Mouse (Mus musculus) stomach, embryonic 15.5 days (tissue): ENCODE measurements around the gene Efna3. TPM values are rescaled to one million over a fixed set of nuclear protein-coding genes. Genes with fewer than 3 reads are reported as not detected.

Source experiments
- ATAC-seq: fragments of 200-750 bp; cut with Nextera tagmentation; 2 replicates; pipeline ENCODE4 v1.8.0; 2017; ENCODE audit warnings: low read depth, moderate number of reproducible peaks, moderate TSS enrichment; ENCODE audit not compliant: insufficient read depth, low FRiP score
- H3K27ac ChIP-seq: fragments of 300-500 bp; sonication (generic); 2 replicates; pipeline ENCODE4 v1.5.1; 2015; ENCODE audit warnings: mild to moderate bottlenecking, inconsistent platforms
- H3K27me3 ChIP-seq: fragments of 300-500 bp; sonication (generic); replicated peaks from 2 replicates; pipeline ENCODE4 v1.6.1; 2015; ENCODE audit warnings: inconsistent platforms
- H3K36me3 ChIP-seq: fragments of 300-500 bp; sonication (generic); 2 replicates; pipeline ENCODE4 v1.6.1; 2015; ENCODE audit warnings: inconsistent platforms
- H3K4me1 ChIP-seq: fragments of 300-500 bp; sonication (generic); 2 replicates; pipeline ENCODE4 v1.6.1; 2015; ENCODE audit warnings: inconsistent platforms
- H3K4me2 ChIP-seq: fragments of 300-500 bp; sonication (generic); 2 replicates; pipeline ENCODE4 v1.6.1; 2015; ENCODE audit warnings: mild to moderate bottlenecking, inconsistent platforms
- H3K4me3 ChIP-seq: fragments of 300-500 bp; sonication (generic); replicated peaks from 2 replicates; pipeline ENCODE4 v1.5.1; 2015; ENCODE audit warnings: inconsistent platforms
- H3K9ac ChIP-seq: fragments of 300-500 bp; sonication (generic); 2 replicates; pipeline ENCODE4 v1.6.1; 2015; ENCODE audit warnings: inconsistent platforms
- H3K9me3 ChIP-seq: fragments of 300-500 bp; sonication (generic); 2 replicates; pipeline ENCODE4 v1.6.1; 2016; ENCODE audit warnings: inconsistent platforms
- WGBS: fragments of 180-500 bp; shearing (Covaris S2); methylation state at CpG from one replicate; pipeline ENCODE4 v1.1.7; 2015; 5-methylcytosine and 5-hydroxymethylcytosine counted together
- polyA plus RNA-seq: library from polyadenylated mRNA; unstranded; fragments of >200 nt; fragmentation: Nextera tagmentation; extraction: Ambion mirVana; gene quantifications from 2 replicates; pipeline ENCODE4 v1.2.1, GENCODE M21; 2015

Efna3 gene
- polyA plus RNA-seq, result 9.5 and 9.6 TPM in 2 replicates

DNA sequence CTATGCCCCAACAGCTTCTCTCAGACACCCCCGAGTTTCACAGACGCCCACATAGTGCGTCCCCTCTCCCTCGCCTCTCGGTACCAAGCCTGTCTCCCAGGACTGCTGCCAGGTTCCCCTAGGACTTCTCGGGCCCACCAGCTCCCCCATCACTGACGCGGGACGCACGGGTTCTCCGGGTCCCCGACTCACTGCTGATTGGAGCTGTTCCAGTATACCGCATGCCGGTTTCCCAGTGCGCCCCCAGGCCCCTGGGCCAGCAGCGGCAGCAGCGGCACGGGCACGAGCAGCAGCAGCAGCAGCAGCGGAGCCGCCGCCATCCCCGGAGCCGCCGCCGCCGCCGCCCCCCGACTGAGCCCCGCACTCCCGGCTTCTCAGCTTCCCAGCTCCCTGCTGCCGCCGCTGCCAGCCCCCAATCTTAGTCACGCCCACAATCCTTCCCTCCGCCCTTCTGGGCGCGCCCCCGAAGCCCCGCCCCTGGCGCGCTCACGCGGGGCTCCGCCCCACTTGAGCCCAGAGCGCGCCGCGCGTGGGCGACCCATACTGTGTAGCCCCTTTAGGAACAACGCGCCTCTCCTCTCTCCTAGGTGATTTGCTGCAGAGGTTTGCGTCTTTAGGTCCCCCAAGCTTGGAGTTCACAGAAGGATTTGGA lies at the start of gene Efna3:
Gene Efna3 (minus strand): TSS at position 452 of the 652 bp plus-strand sequence.
- H3K27me3 ChIP-seq, result peaks cover 35% of the 10 kb centered on the region
- H3K9me3 ChIP-seq, result no peaks in the 10 kb centered on the region
- peak within 1 kb of the TSS; percentile 59 for H3K4me3 ChIP-seq
- no peaks in the 10 kb centered on the region for H3K36me3 ChIP-seq
- no peak within 1 kb of the TSS for H3K27ac ChIP-seq
- under 1% methylated on average over 49 of the region's 53 CpGs for WGBS
- H3K9ac ChIP-seq, result peak within 1 kb of the TSS; percentile 17; the same call in 1 of the 2 replicates
- H3K4me2 ChIP-seq, result peak within 1 kb of the TSS; percentile 98
- ATAC-seq, result peak; percentile 45; the same call in 1 of the 2 replicates
- H3K4me1 ChIP-seq, result peaks cover 39% of the 10 kb centered on the region

DNA sequence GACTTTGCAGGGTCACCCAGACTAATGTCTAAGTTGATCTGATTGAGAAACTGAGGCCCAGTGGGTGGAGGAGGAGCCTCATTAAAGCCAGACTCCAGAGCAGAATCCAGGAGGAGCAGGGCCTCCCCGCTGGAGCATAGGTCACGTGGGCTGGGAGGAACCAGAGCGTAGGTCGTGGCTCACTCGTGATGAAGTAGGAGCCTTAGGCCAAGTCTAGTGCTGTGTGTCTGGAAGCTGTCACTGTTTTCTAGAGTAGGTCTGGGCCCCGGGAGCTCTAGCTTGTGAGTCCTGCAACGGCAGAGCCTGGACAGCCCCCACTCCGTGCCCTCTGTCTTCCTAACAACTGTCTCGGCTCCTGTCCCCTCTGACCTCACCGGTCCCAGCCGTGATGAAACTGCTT lies 44.6 kb upstream of the Efna3 start:
- no peak overlapping the region for H3K4me2 ChIP-seq
- H3K36me3 ChIP-seq, result no peaks in the 10 kb centered on the region
- H3K27ac ChIP-seq, result no peak overlapping the region
- H3K9me3 ChIP-seq, result no peaks in the 10 kb centered on the region
- no peak for ATAC-seq
- 0 out of 2 replicates have a peak, but pooled peaks cover 3% of the 10 kb centered on the region for H3K4me1 ChIP-seq
- no peak overlapping the region for H3K9ac ChIP-seq
- no peak overlapping the region for H3K4me3 ChIP-seq
- H3K27me3 ChIP-seq, result no peaks in the 10 kb centered on the region
- WGBS, result 53% methylated on average over 11 of the region's 11 CpGs

GRCm38 (mm10) chr3:89365486-89366414 lies 43.0 kb upstream of the Efna3 start:
- 67% methylated on average over 20 of the region's 20 CpGs for WGBS
- H3K27me3 ChIP-seq, result no peaks in the 10 kb centered on the region
- no peaks in the 10 kb centered on the region for H3K36me3 ChIP-seq
- H3K9me3 ChIP-seq, result no peaks in the 10 kb centered on the region
- 0 out of 2 replicates have a peak, but pooled peaks have one; percentile 19 for ATAC-seq
- no peak overlapping the region for H3K9ac ChIP-seq
- no peak overlapping the region for H3K4me2 ChIP-seq
- H3K4me1 ChIP-seq, result 0 out of 2 replicates have a peak, but pooled peaks cover 3% of the 10 kb centered on the region
- H3K4me3 ChIP-seq, result no peak overlapping the region
- no peak overlapping the region for H3K27ac ChIP-seq

GRCm38 (mm10) chr3:89365153-89365485 lies 42.4 kb upstream of the Efna3 start, which contains the start of gene Dcst1:
Gene Dcst1, minus strand, starts transcription at chr3:89365253.
- H3K4me1 ChIP-seq, result 0 out of 2 replicates have a peak, but pooled peaks cover 3% of the 10 kb centered on the region
- no peaks in the 10 kb centered on the region for H3K27me3 ChIP-seq
- H3K36me3 ChIP-seq, result no peaks in the 10 kb centered on the region
- WGBS, result 84% methylated on average over 11 of the region's 11 CpGs
- no peak within 1 kb of the TSS for H3K27ac ChIP-seq
- no peak within 1 kb of the TSS for H3K4me2 ChIP-seq
- no peaks in the 10 kb centered on the region for H3K9me3 ChIP-seq
- H3K4me3 ChIP-seq, result no peak within 1 kb of the TSS
- no peak within 1 kb of the TSS for H3K9ac ChIP-seq
- no peak for ATAC-seq

- H3K27ac ChIP-seq, result no peak overlapping the region
- H3K4me3 ChIP-seq, result no peak overlapping the region
- no peak overlapping the region for H3K9ac ChIP-seq
- H3K36me3 ChIP-seq, result no peaks in the 10 kb centered on the region
- ATAC-seq, result no peak
- WGBS, result 70% methylated on average over 8 of the region's 8 CpGs
- H3K4me2 ChIP-seq, result no peak overlapping the region
- 0 out of 2 replicates have a peak, but pooled peaks cover 3% of the 10 kb centered on the region for H3K4me1 ChIP-seq
- no peaks in the 10 kb centered on the region for H3K9me3 ChIP-seq
- H3K27me3 ChIP-seq, result no peaks in the 10 kb centered on the region
Measured at GRCm38 (mm10) chr3:89364631-89365030, 41.9 kb upstream of the Efna3 start.

DNA sequence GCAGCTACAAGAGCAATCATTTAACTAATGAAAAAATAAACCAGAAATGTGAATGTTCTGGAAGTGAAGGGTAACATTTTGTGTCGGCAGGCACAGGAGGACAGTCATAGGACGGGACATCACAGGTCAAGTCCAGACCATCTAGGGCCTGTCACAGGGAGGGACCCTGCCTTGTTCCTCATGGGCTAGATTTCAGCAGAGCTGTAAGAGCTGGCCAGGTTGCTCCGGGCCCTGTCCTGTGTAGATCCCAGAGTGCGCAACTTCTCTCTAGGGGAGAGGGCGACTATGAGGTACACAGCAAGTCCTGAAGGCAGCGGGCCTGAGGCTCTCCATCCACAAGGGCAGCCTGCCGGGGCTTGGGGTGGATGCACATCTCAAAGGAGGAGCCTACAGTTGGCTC lies 38.9 kb upstream of the Efna3 start, which contains the start of gene Dcst2:
Gene Dcst2 (plus strand): TSS at position 301 of the 400 bp plus-strand sequence.
- ATAC-seq, result no peak
- 80% methylated on average over 7 of the region's 7 CpGs for WGBS
- Histone ChIP-seq H3K4me2 (no peak within 1 kb of the TSS), H3K36me3 (no peaks in the 10 kb centered on the region), H3K9me3 (no peaks in the 10 kb centered on the region), H3K4me3 (no peak within 1 kb of the TSS), H3K9ac (no peak within 1 kb of the TSS), H3K4me1 (0 out of 2 replicates have a peak, but pooled peaks cover 3% of the 10 kb centered on the region), H3K27me3 (no peaks in the 10 kb centered on the region), H3K27ac (no peak within 1 kb of the TSS)

DNA sequence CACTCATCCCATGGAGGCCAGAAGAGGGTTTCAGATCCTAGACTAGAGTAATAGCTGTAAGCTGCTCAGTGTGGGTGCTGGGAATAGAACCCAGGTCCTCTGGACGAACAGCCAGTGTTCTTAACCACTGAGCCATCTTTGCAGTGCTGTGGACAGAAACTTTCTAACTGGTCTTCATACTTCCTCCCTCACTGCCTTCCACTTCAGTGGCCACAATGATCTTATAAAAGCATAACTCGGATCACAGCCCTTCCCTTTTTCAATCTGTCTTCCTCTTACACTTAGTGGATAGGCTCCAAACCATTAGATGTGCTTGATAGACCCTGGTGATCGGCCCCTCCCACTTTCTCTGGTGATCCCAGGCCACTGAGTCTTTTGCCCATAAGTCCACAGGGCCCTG lies 37.5 kb upstream of the Efna3 start:
- 72% methylated on average over 3 of the region's 3 CpGs for WGBS

GRCm38 (mm10) chr3:89359630-89360029 lies 36.9 kb upstream of the Efna3 start:
- Histone ChIP-seq H3K27me3 (no peaks in the 10 kb centered on the region), H3K27ac (no peak overlapping the region), H3K9me3 (no peaks in the 10 kb centered on the region), H3K36me3 (no peaks in the 10 kb centered on the region), H3K4me3 (no peak overlapping the region), H3K4me2 (no peak overlapping the region), H3K4me1 (peaks cover 5% of the 10 kb centered on the region; the same call in 1 of the 2 replicates), H3K9ac (no peak overlapping the region)
- 50% methylated on average over 6 of the region's 6 CpGs for WGBS
- ATAC-seq, result no peak

More for the DNA sequence above, 37.5 kb upstream of the Efna3 start:
- no peak for ATAC-seq
- Histone ChIP-seq H3K4me2 (no peak overlapping the region), H3K4me3 (no peak overlapping the region), H3K27ac (no peak overlapping the region), H3K9me3 (no peaks in the 10 kb centered on the region), H3K27me3 (no peaks in the 10 kb centered on the region), H3K9ac (no peak overlapping the region), H3K4me1 (peaks cover 2% of the 10 kb centered on the region; the same call in 1 of the 2 replicates), H3K36me3 (no peaks in the 10 kb centered on the region)

DNA sequence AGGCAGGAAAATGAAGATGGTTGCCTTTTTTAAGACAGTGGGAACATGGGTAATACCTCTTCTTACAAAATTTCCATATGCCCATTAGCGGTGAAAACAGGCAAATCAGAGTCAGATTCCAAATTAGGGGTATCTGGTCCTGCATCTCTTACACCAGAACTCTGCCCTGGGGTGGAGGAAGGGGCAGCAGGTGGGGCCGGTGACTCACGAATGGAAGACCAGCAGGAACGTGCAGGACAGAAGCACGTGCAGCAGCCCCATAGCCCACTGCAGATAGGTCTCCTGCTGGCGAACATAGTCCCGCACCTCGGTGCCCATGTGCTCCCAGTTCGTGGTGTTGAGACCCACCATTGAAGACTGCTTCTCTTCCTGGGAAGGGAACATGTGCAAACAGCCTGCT lies 33.3 kb upstream of the Efna3 start:
- H3K9ac ChIP-seq, result no peak overlapping the region
- 69% methylated on average over 9 of the region's 9 CpGs for WGBS
- H3K4me3 ChIP-seq, result no peak overlapping the region
- no peak overlapping the region for H3K4me2 ChIP-seq
- H3K4me1 ChIP-seq, result peaks cover 5% of the 10 kb centered on the region; the same call in 1 of the 2 replicates
- no peak overlapping the region for H3K27ac ChIP-seq
- no peaks in the 10 kb centered on the region for H3K27me3 ChIP-seq
- no peaks in the 10 kb centered on the region for H3K9me3 ChIP-seq
- no peaks in the 10 kb centered on the region for H3K36me3 ChIP-seq
- ATAC-seq, result no peak

GRCm38 (mm10) chr3:89355512-89355902 lies 32.7 kb upstream of the Efna3 start:
- Histone ChIP-seq H3K9me3 (no peaks in the 10 kb centered on the region), H3K4me3 (no peak overlapping the region), H3K4me1 (peaks cover 8% of the 10 kb centered on the region; the same call in 1 of the 2 replicates), H3K27me3 (no peaks in the 10 kb centered on the region), H3K9ac (no peak overlapping the region), H3K27ac (no peak overlapping the region; the same call in 1 of the 2 replicates), H3K4me2 (no peak overlapping the region), H3K36me3 (no peaks in the 10 kb centered on the region)
- WGBS, result 67% methylated on average over 6 of the region's 6 CpGs
- ATAC-seq, result no peak

DNA sequence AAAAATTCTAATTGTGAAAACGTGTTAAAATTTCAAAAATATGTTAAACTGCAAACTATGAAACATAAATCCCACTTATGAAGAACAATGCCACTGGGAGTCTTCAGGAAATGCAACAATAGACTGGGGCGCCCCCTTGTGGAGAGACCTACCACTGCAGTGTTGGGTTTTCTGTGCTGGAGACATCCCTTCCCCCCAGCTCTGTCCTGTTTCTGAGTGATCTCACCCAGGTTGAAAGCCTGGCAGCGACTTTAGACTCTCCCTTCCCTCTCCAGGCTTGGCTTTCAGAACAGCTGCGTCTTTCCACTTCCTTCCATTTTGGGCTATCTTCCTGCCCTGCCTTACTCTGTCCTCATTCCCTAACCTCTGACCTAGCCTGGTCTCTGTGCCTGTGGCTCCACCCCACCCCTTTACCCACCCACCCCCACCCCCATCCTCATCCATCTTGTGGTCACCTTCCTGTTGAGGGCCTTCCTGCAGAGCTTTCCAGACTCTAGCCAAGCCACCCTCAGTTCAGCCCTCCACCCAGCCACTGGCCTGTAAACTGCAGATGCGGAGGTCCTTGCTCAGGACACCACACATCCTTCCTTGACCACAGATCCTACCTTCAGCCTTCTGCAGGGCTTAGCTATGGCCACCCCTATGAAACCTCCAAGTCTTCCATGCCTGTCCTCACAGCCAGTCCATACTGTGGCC lies 32.2 kb upstream of the Efna3 start:
- WGBS, result 15% methylated on average over 5 of the region's 5 CpGs
- Histone ChIP-seq H3K4me2 (no peak overlapping the region), H3K4me3 (no peak overlapping the region), H3K27ac (0 out of 2 replicates have a peak overlapping the region, but pooled peaks have one; percentile 1), H3K9me3 (no peaks in the 10 kb centered on the region), H3K4me1 (peaks cover 13% of the 10 kb centered on the region), H3K36me3 (no peaks in the 10 kb centered on the region), H3K9ac (no peak overlapping the region), H3K27me3 (no peaks in the 10 kb centered on the region)
- peak; percentile 20; the same call in 1 of the 2 replicates for ATAC-seq
